Mouse (Mus musculus) splenic B cell, adult 2 months (primary cell): Measurements from ENCODE around the gene Vps26c.
"Not testable (repeated sequence)": the region's sequence is repeated elsewhere in the genome, so short reads cannot be mapped to it uniquely, and the experiment has no call there.

Experiments used
- DNase-seq: peaks from one replicate; pipeline ENCODE4 v3.0.0-alpha.2; 2011; ENCODE audit warnings: low read depth, low spot score
- H3K27me3 ChIP-seq: 2 replicates; pipeline ENCODE4 v1.6.1; 2012; ENCODE audit warnings: mild to moderate bottlenecking, low read length, moderate library complexity, mixed read lengths; ENCODE audit not compliant: control insufficient read depth, poor library complexity, insufficient read depth, severe bottlenecking
- H3K36me3 ChIP-seq: 2 replicates; pipeline ENCODE4 v1.6.1; 2012; ENCODE audit warnings: mild to moderate bottlenecking, low read length, moderate library complexity, mixed read lengths; ENCODE audit not compliant: control insufficient read depth, poor library complexity, insufficient read depth, severe bottlenecking

Gene Vps26c

DNA sequence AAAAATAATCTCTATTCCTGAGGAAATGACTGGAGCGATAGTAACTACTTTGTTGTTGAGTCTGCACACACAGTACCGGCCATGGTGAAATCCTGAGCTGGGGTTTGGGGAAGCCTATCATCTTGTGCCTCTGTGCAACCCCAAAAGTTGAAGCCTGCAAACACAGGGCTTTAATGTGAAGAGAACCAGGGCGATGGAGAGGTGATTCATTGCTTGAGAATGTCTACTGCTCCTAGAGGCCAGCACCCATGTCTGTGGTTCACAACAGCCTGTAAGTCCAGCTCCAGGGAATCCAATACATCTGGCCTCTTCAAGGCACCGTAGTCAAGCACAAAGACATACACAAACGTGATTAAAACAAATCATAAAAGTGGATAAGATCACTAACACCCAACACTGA is 39.3 kb downstream of the Vps26c start:
- no peaks in the 10 kb centered on the region for H3K27me3 ChIP-seq
- no peak for DNase-seq
- H3K36me3 ChIP-seq, result no peaks in the 10 kb centered on the region

DNA sequence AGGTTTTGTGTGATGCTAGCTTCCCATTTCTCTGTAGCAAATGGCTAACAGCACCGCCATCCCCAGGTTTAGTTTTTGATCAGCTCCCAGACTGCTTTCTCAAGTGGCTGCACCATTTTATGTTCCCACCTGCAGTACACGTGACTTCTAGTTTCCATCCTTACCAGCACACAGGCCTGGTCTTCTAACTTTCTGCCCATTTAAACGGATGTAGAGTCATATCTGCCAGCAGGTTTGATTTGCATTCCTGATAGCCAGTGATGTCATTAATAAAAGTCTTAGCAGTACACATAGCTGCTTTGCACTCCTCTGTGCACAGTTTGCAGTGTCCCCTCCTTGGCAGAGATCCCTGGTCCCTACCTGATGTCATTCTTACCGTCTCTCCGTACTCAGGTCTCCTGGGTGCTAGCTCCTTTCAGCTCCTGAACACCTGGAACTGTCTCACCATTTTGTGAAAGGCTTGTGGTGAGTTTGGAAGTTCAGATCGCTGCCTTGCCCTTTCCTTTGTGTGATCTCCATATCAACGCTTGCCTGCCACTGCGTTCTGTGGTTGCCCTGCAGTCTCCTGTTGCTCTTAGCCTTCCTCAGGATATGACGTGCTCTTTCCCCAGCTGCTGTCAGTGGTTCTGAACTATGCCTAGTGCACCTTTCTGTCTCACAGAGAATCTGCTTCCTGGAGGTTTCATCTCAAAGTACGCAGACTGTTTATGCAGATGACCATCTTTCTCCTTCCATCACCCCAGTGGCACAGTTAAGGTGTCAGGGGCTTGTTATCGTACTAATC is 41.7 kb downstream of the Vps26c start:
- H3K36me3 ChIP-seq, result no peaks in the 10 kb centered on the region
- DNase-seq, result no peak
- no peaks in the 10 kb centered on the region for H3K27me3 ChIP-seq

DNA sequence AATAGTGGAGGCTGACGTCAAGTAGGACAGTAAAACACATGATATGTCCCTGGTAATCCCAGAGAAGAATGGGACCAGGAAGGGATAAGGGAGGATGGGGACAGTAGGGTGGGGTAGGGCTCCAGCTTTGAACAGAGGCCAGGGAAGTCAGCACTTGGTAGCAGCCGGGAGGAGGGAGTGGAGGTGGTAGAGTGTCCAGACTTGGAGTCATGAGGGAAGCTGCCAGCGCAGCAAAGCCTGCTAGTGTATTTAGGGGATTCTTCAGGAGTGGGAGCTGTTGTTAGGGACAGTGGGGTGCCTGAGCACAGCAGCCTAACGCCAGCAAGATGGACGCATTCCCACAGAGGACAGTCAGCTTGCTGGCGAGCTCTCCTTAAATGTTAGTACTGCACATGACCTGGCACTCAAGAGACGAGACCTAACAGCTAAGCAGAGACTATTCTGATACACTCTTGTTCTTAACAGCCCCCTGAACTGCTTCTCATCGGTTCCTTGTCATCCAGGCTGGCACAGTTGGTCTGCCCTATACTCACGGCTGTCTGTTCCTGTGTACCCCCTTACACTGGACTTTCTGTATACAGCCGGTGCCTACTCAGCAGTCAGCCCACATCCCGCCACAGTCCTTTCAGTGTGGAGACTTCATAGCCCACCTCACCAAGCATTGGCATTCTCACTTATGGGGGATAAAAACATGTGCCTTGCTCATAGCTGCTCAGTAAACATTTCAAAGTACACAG is 53.4 kb downstream of the Vps26c start:
- H3K27me3 ChIP-seq, result no peaks in the 10 kb centered on the region
- peaks cover 4% of the 10 kb centered on the region for H3K36me3 ChIP-seq
- no peak for DNase-seq

DNA sequence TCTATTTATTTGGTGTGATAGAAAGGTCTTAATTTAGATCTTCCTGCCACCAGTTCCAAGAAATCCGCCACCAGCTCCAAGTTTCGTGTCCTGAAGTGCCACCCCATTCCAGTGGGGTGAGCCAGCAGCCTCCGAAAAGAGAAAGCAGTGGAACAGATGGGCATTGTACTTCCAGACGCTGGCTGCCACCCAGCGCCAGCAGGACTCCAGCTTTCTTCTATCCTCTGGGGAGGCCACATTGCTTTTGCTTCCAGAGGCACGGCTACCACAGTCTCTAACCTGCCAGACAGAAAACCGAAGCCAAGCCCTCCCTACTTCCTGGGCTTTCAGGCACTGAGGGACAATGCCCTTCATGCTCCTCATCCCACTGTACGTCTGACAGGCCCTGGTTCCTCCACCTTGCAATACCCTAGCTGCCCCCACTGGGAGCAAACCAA is 54.1 kb downstream of the Vps26c start:
- peaks cover 4% of the 10 kb centered on the region for H3K36me3 ChIP-seq
- no peak for DNase-seq
- no peaks in the 10 kb centered on the region for H3K27me3 ChIP-seq

DNA sequence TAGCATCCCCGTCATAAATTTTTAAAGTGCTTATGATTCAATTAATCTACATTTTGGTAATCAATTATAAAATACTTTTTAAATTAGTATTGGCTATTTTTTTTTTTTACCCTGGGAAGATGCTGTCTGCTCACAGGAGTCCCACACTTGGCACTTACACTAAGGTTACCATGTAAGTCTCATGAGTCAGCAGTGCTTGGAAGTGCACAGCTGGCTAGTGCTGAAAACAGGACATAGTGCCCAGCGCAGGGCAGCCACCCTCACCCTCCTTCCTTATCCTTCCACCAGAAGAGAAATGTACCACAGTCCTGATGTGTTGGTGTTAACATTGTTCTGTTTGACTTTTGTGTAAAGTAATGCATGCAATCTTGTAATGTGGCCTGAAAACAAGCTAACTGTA is 58.2 kb downstream of the Vps26c start:
- no peak for DNase-seq
- H3K27me3 ChIP-seq, result no peaks in the 10 kb centered on the region

DNA sequence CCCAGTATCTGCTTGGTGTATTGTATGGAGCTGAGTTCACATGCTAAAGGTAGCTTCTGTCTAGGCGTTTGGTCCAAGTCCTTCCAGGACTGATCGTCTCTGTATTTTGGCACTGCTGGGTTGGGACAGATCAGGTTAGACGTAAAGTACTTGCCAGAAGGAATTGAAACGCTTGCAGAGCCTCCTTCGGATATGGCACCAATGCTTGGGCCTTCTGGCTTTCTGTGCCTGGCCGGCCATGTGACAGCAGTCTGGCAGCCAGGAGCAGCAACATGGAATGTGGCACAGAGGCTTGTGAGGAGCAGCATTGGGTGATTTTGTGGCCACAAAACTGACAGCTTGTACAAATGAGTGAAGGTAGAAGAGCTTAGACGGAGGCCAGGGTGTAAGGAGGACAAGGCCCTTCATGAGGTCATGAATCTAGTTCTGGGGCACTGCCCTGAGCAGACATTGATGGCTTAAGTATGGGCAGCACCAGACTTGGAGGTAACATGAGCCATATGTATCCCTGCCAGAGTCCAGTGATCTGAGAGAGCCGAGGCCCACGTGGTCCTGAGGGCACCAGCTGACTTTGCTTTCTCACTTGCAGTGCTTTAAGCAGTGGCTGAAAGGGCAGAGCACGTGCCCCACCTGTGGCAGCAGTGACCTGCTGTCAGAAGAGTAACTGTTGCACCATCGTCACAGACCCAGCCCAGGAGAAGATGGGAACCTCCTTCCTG is 59.1 kb downstream of the Vps26c start:
- no peak for DNase-seq
- H3K36me3 ChIP-seq, result peaks cover 9% of the 10 kb centered on the region; the same call in 1 of the 2 replicates
- H3K27me3 ChIP-seq, result no peaks in the 10 kb centered on the region

More for the DNA sequence above, 58.2 kb downstream of the Vps26c start:
- peaks cover 9% of the 10 kb centered on the region; the same call in 1 of the 2 replicates for H3K36me3 ChIP-seq

DNA sequence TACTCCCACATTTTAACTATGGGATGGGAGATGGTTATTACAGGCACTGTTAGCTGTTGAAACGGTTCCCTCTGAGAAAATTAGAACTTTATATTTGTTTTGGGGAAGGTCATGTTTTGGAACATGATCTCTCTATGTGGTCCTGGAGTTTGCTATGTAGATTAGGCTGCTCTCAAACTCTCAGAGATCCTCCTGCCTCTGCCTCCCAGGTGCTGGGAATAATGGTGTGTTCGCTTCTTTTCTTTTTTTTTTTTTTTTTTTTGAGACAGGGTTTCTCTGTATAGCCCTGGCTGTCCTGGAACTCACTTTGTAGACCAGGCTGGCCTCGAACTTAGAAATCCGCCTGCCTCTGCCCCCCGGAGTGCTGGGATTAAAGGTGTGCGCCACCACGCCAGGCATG is 60.3 kb downstream of the Vps26c start:
- H3K27me3 ChIP-seq, DNase-seq: not testable (repeated sequence)
- H3K36me3 ChIP-seq, result peaks cover 13% of the 10 kb centered on the region; the same call in 1 of the 2 replicates

DNA sequence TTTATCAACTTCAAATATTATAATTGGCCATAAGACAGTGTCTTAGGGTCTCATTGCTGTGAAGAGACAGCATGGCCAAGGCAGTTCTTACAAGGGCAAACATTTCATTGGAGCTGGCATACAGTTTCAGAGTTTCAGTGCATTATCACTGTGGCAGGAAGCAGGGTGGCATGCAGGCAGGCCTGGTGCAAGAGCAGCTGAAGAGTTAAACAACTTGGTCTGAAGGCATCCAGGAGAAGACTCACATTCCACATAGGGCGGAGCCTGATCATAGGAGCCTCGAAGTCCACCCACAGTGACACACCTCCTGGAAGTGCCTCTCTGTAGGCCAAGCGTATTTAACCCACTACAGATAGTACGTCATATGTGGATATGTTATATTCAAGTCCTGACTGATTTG is 60.7 kb downstream of the Vps26c start:
- peaks cover 13% of the 10 kb centered on the region; the same call in 1 of the 2 replicates for H3K36me3 ChIP-seq
- no peaks in the 10 kb centered on the region for H3K27me3 ChIP-seq
- DNase-seq, result no peak

DNA sequence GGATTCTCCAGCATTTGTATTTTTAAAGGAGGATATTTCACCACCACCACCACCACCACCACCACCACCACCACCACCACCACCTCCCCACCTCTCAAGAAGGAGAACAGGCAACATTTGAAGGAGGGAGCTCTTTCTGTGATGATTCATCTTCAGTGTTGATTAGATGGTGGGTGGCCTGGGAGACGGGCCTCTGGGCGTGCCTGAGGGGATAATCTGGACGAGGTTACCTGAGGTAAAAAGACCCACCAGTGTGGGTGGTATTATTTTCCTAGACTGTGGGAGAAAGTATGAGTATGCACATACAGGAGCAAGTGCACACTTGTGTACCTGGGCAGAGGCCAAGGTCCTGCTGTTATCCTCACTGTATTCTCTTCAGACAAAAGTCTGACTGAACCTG is 62.6 kb downstream of the Vps26c start:
- Histone ChIP-seq H3K36me3 (peaks cover 16% of the 10 kb centered on the region; the same call in 1 of the 2 replicates), H3K27me3 (no peaks in the 10 kb centered on the region)
- no peak for DNase-seq

DNA sequence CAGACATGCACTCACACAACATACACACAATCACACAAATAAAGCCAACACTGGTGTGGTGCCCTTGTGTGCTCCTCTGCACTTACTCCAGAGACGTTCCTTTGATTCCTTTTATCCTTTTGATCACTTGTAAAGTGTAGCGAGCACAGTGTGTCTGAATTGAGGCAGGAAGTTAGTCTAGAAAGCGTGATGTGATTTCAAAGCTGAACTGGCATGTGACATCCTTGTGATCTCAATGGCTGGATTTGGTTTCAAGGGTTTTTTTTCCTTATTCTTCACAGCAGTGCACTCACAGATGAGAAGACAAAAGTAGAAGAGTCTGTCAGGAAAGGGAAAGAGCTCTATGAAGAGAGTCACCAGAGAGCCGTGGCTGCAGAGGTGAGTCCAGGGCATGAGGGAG is 72.5 kb downstream of the Vps26c start:
- peaks cover 14% of the 10 kb centered on the region for H3K36me3 ChIP-seq
- H3K27me3 ChIP-seq, result no peaks in the 10 kb centered on the region
- DNase-seq, result no peak

DNA sequence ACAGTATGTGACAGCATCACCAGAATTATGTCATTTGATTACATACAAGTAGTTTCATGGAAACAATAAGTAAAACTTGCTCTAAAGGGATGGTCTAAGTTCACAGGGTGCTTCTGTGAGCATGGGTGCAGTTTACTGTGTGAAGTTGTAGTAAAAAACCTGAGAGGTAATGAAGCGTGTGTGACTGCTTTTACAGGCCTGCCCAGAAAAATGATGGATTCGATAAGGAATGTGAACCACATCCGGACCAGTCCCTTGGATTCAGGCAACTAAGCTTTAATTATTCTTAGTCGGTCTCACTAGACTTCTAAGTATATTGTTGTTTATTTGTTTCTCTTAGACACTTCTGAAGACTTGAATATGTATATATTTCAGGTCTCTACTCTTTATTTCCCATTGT is 73.9 kb downstream of the Vps26c start:
- Histone ChIP-seq H3K36me3 (peaks cover 14% of the 10 kb centered on the region), H3K27me3 (no peaks in the 10 kb centered on the region)
- DNase-seq, result no peak

DNA sequence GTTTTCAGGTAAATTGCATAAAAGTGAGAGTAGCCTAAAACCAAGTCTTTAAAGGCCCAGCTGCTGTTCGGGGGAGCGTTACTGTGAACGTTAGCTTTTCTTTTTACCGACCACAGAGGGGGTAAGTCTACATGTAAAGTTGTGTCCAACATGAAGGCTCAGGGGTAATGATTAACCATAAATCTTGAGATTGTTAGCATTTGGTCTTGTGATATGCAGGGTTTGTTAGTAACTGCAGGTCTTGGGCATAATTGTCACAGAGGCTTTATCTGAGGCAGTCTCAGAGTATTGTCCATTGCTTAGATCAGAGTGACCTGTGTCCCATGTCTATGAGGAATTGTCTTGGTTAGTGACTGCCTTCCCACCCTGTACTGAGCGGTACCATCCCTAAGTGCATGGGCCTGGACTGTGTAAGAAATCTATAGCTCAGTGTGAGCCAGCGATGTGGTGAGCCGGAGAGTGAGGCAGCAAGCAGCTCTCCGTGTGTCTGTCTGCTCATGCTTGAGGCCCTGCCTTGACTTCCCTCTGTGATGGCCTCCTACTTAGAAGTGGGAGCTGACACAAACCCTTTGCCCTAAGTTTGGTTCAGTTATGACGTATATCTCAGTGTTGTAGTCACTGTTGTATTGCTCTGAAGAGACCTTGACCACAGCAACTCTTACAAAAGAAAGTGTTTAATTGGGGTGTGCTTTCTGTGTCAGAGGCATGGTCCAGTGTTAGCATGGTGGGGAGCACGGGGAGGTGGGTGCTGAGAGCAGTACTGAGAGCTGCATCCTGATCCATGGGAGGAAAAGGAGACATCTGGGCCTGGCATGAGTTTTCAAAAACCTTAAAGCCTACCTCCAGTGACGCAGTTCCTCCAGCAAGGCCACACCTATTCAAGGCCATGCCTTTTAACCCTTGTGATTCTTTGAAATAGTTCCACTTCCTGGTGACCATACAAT is 74.8 kb downstream of the Vps26c start:
- H3K27me3 ChIP-seq, result no peaks in the 10 kb centered on the region
- peaks cover 15% of the 10 kb centered on the region for H3K36me3 ChIP-seq
- no peak for DNase-seq

DNA sequence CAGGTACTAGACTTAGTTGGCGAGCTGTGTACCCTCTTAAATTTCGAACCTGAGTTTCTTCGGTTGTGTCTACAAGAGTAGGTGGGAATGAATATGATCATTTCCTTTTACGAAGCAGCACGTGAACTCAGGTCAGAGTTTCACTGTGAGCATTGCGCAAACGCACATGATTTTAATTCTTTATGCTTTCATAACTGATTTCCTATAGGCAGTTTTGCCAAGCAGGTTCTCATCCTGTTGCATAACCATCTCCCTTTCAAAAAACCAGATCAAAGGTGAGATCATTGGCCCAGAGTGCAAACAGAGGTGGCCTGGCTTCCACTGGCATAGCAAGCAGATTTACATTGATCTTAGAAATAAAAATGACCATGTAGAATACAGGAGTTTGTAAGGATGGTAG is 77.0 kb downstream of the Vps26c start:
- no peaks in the 10 kb centered on the region for H3K27me3 ChIP-seq

DNA sequence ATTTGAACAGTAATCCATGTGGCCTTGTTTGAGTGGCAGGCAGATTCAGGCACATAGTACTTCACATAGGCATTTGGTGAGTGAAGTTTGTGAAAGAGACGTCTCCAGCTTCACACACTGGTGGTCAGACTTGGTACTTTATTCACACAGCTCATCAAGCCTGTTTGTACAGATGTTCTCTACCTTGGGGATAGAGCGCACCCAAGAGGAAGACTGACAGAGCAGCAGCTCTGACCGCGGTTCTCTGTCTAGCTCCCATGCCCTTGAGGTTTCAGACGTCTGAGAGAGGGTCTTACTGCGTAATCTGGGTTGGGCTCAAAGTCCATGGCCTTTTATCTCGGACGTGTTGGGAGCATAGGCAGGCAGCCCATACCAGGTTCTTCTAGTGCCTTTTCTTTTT is 77.5 kb downstream of the Vps26c start:
- Histone ChIP-seq H3K27me3 (no peaks in the 10 kb centered on the region), H3K36me3 (peaks cover 11% of the 10 kb centered on the region)
- peak; percentile 15 for DNase-seq

More for the DNA sequence above, 77.0 kb downstream of the Vps26c start:
- DNase-seq, result no peak
- H3K36me3 ChIP-seq, result peaks cover 11% of the 10 kb centered on the region
